Mouse (Mus musculus): Measurements from ENCODE around the gene Cd69. TPM values are rescaled to one million over a fixed set of nuclear protein-coding genes. Genes with fewer than 3 reads are reported as not detected.

The Cd69 gene
- polyA plus RNA-seq, 2 experiments from 2014 or later = 220 to 231 TPM

- ATAC-seq = no peak
Observed at GRCm38 (mm10) chr6:129223611-129224010, 51.6 kb downstream of the Cd69 start.

- no peak for ATAC-seq
Observed at GRCm38 (mm10) chr6:129222188-129222800, 52.9 kb downstream of the Cd69 start.

- ATAC-seq = no peak
Observed at GRCm38 (mm10) chr6:129221053-129221452, 54.2 kb downstream of the Cd69 start.

GRCm38 (mm10) chr6:129219897-129220517 is 55.2 kb downstream of the Cd69 start:
- ATAC-seq = peak; percentile 48

DNA sequence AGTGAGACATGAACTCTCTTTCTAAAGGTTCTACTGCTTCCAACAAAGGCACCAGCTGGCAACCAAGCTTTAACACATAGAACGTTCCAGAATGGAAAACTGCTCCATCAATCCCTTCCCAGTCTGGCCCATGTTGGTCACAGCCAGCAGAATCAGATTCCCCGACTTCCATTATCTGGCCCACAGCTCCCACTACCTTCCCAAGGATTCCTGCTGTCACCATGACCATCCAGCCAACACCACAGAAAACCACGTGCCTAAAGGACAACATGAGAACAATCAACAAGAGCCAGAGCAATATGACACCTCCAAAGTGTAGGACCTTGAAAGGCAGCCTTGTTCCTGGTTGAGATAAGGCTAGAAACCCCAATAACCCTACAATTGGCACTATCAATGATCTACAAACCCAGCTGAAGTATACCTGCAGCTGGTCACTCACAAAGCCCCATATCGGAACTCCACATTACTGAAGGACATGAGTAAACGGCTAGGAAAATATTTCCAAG is 57.0 kb downstream of the Cd69 start:
- ATAC-seq = no peak

Other genes with a start within 250 kb of the Cd69 start
- 1 to 10 TPM; 2.2 to 3.7 TPM for gene Klrb1f, start 229.5 kb downstream of the Cd69 start, polyA plus RNA-seq (2017; shearing (Covaris generic))
- gene Clec2e, start 174.5 kb downstream of the Cd69 start, polyA plus RNA-seq (2017; shearing (Covaris generic)) = not detected
- 10 to 100 TPM in 1 of 2 experiments, 1 to 10 TPM in 1; 7.8 to 11.7 TPM for gene Clec2d, start 94.8 kb downstream of the Cd69 start, polyA plus RNA-seq (2017; shearing (Covaris generic))
- gene 4922502D21Rik, start 56.4 kb upstream of the Cd69 start, polyA plus RNA-seq (2017; shearing (Covaris generic)) = not detected
- 1 to 10 TPM; 1.3 to 1.4 TPM for gene Clec12a, start 67.3 kb upstream of the Cd69 start, polyA plus RNA-seq (2017; shearing (Covaris generic))
- gene Clec12b, start 110.4 kb upstream of the Cd69 start, polyA plus RNA-seq (2017; shearing (Covaris generic)) = not detected
- gene Clec1b, start 121.9 kb upstream of the Cd69 start, polyA plus RNA-seq (2017; shearing (Covaris generic)) = under 1 TPM in 1 of 2 experiments, not detected in 1; 0.56 TPM
- not detected for gene Clec9a, start 133.4 kb upstream of the Cd69 start, polyA plus RNA-seq (2017; shearing (Covaris generic))
- not detected for gene Clec1a, start 176.6 kb upstream of the Cd69 start, polyA plus RNA-seq (2017; shearing (Covaris generic))
- gene Olr1, start 231.7 kb upstream of the Cd69 start, polyA plus RNA-seq (2017; shearing (Covaris generic)) = under 1 TPM in 1 of 2 experiments, not detected in 1; 0.16 TPM
- gene Tmem52b, start 237.1 kb upstream of the Cd69 start, polyA plus RNA-seq (2017; shearing (Covaris generic)) = not detected

All from CD4-positive, CD25-positive, alpha-beta regulatory T cell, adult 4 months (primary cell).